Comparison of ENCODE assay signal across 19 mouse cellular contexts in genomic region chrX:155201799-155202198, GRCm38 (mm10). TPM values are rescaled to one million over a fixed set of nuclear protein-coding genes. Genes with fewer than 3 reads are reported as not detected.
DNase-seq lines count a peak whose midpoint lies in the region; TF ChIP-seq lines count a peak whose summit lies in the region.
"Had no signal": no experiment of that assay in that cellular context is flagged by ENCODE, and none has a peak within 500 bp of the region (broad histone marks: within the 10 kb centered on the region; RNA-seq: fewer than 3 reads in every experiment).

No protein-coding gene starts in this region.

- no peak overlapping the region for H3K9ac ChIP-seq in ES-Bruce4 (ENCODE audit: low read depth, poor library complexity, severe bottlenecking)
- H3K9ac ChIP-seq: embryonic facial prominence, embryonic 13.5 days; embryonic facial prominence, embryonic 15.5 days; forebrain, embryonic 13.5 days; forebrain, embryonic 15.5 days; forebrain, postnatal 0 days had no signal

- no peaks in the 10 kb centered on the region for H3K27me3 ChIP-seq in ES-Bruce4 (ENCODE audit: control insufficient read depth, insufficient read depth, low read length, poor library complexity, severe bottlenecking)
- H3K27me3 ChIP-seq: embryonic facial prominence, embryonic 13.5 days; embryonic facial prominence, embryonic 15.5 days; forebrain, embryonic 13.5 days; forebrain, embryonic 15.5 days had no signal

- no peak for TF ChIP-seq POLR2A in ES-Bruce4 (IDR thresholded peaks at IDR 0.05; ENCODE audit: insufficient read depth, low read length)
- TF ChIP-seq POLR2A in embryonic fibroblast, embryonic 13.5 days (IDR thresholded peaks at IDR 0.05; ENCODE audit: low read depth, low read length): no peak

- no peaks in the 10 kb centered on the region for H3K4me1 ChIP-seq in ES-Bruce4 (ENCODE audit: control insufficient read depth, insufficient read depth, low read length)
- H3K4me1 ChIP-seq in embryonic fibroblast, embryonic 13.5 days (ENCODE audit: control insufficient read depth, insufficient read depth, low read length): no peaks in the 10 kb centered on the region
- H3K4me1 ChIP-seq: embryonic facial prominence, embryonic 13.5 days; forebrain, embryonic 13.5 days; forebrain, embryonic 15.5 days had no signal

- peak; percentile 9 for DNase-seq in urinary bladder, postnatal 14 days (ENCODE audit: low spot score)
- no peak for DNase-seq in urinary bladder, postnatal 36 days (ENCODE audit: low spot score in 2 of 2)
- no peak for DNase-seq in gastrocnemius, postnatal 25 days
- DNase-seq in embryo, embryonic 9.5 days (ENCODE audit: extremely low spot score): no peak
- DNase-seq: adrenal gland, adult 2 months; adrenal gland, postnatal 10 days; adrenal gland, postnatal 25 days; cerebellum, adult 11-12 months; cerebellum, adult 2 months; cerebellum, adult 9-10 months; cerebellum, postnatal 10 days; cerebellum, postnatal 25 days; forebrain, postnatal 0 days had no signal

- H3K36me3 ChIP-seq in ES-Bruce4 (ENCODE audit: control insufficient read depth, insufficient read depth, low read length, poor library complexity, severe bottlenecking): no peaks in the 10 kb centered on the region
- H3K36me3 ChIP-seq: embryonic facial prominence, embryonic 13.5 days; embryonic facial prominence, embryonic 15.5 days; forebrain, embryonic 15.5 days had no signal

- 0 out of 2 replicates have a peak, but pooled peaks have one; percentile 39 for TF ChIP-seq EP300 in ES-Bruce4 (IDR thresholded peaks at IDR 0.05; ENCODE audit: insufficient read depth, low read depth, low read length)

- no peak for TF ChIP-seq CTCF in ES-Bruce4 (IDR thresholded peaks at IDR 0.05; ENCODE audit: low read depth, low read length)
- no peak for TF ChIP-seq CTCF in embryonic fibroblast, embryonic 13.5 days (IDR thresholded peaks at IDR 0.05; ENCODE audit: borderline replicate concordance, insufficient read depth, low read length)

- no peaks in the 10 kb centered on the region for H3K9me3 ChIP-seq in ES-Bruce4 (replicated peaks; ENCODE audit: control insufficient read depth, insufficient read depth, low read length, poor library complexity, severe bottlenecking)
- H3K9me3 ChIP-seq: embryonic facial prominence, embryonic 13.5 days; embryonic facial prominence, embryonic 15.5 days; forebrain, embryonic 13.5 days; forebrain, embryonic 15.5 days had no signal

- H3K27ac ChIP-seq in ES-Bruce4 (ENCODE audit: insufficient read depth, low read length): 0 out of 2 replicates have a peak overlapping the region, but pooled peaks have one; percentile 28
- H3K27ac ChIP-seq in embryonic fibroblast, embryonic 13.5 days (ENCODE audit: insufficient read depth, low read length): peak overlapping the region; percentile 68; the same call in 1 of the 2 replicates
- H3K27ac ChIP-seq: embryonic facial prominence, embryonic 13.5 days; embryonic facial prominence, embryonic 15.5 days; forebrain, embryonic 13.5 days; forebrain, embryonic 15.5 days had no signal

- no peak overlapping the region for H3K4me3 ChIP-seq in ES-Bruce4 (ENCODE audit: low read depth, low read length)
- H3K4me3 ChIP-seq in embryonic fibroblast, embryonic 13.5 days (ENCODE audit: insufficient read depth, low read length): no peak overlapping the region
- H3K4me3 ChIP-seq: embryonic facial prominence, embryonic 13.5 days; embryonic facial prominence, embryonic 15.5 days; forebrain, embryonic 13.5 days; forebrain, embryonic 15.5 days had no signal

RNA-seq across cellular contexts. Expression of gene Sat1, which starts 14.4 kb away (rescaled TPM):
- 87.9 and 90.1 TPM in 2 replicates for polyA plus RNA-seq in ES-Bruce4 (2011; ENCODE audit: insufficient read depth, insufficient read length, low read depth, missing spikeins)
- polyA plus RNA-seq in embryonic fibroblast, embryonic 13.5 days (2011; ENCODE audit: insufficient read length, low read depth, missing spikeins): 113 and 160 TPM in 2 replicates
- total RNA-seq in gastrocnemius, postnatal 25 days (2021): 10 to 100 TPM; 24.1 to 29.2 TPM
